Mouse (Mus musculus): Measurements from ENCODE around the gene Nme7. TPM values are rescaled to one million over a fixed set of nuclear protein-coding genes. Genes with fewer than 3 reads are reported as not detected.

Gene Nme7
- 1 to 10 TPM; 4.0 to 4.8 TPM for total RNA-seq (2021)
- long read RNA-seq, experiment 1, partial matches to known transcripts = 2 of 5 reads
- long read RNA-seq, experiment 1, other reads (novel, unspliced or antisense) = 1 of 5 reads
- long read RNA-seq, experiment 2, partial matches to known transcripts = 1 of 5 reads
- long read RNA-seq, experiment 2, other reads (novel, unspliced or antisense) = 4 of 5 reads

DNA sequence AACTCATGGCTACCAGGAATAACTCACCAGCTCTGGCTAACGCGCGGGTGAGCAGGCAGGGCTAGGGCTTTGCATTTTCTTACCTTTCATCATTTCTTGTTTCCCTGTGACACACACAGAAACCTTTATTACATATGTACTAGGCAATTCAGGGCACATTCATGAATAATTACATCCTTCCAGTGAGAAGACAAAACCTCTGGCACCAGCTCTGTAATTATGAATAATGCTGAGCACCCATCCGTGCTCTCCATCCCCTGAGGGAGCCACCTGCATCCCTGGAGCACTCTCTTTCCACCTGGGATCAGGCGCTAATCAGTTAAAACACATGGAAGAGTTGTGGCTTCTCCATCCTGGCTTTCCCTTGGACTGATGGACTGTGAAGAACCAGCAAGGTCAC, at the start of gene Nme7:
Gene Nme7 (plus strand): TSS at position 301 of the 400 bp plus-strand sequence.
- intact Hi-C loops (cut with DNase I) = loop anchor here (10.0 kb wide), 1 partner anchor 931 kb away; the partner anchor contains the start of gene Tiprl
- no peak for DNase-seq

DNA sequence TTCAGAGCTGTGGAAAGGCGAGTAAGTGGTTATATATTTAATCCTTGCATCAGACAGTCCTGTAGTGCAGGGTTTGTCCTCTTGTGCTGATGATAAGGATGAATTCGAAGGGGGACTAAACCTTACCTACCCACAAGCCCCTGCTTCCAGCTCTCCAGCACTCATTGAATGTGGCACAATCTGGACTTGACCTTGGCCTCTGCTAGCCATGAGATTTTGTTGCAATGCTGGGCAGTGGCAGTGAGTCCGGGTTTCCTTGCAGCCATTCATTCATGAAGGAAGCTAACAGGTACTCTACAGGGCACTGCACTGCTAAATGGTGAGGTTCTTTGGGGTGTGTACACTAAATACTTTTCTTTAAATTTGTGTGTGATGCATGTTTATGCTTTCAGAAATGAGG, 49.1 kb upstream of the Nme7 start:
- DNase-seq = no peak
- intact Hi-C loops (cut with DNase I) = no loop called here

DNA sequence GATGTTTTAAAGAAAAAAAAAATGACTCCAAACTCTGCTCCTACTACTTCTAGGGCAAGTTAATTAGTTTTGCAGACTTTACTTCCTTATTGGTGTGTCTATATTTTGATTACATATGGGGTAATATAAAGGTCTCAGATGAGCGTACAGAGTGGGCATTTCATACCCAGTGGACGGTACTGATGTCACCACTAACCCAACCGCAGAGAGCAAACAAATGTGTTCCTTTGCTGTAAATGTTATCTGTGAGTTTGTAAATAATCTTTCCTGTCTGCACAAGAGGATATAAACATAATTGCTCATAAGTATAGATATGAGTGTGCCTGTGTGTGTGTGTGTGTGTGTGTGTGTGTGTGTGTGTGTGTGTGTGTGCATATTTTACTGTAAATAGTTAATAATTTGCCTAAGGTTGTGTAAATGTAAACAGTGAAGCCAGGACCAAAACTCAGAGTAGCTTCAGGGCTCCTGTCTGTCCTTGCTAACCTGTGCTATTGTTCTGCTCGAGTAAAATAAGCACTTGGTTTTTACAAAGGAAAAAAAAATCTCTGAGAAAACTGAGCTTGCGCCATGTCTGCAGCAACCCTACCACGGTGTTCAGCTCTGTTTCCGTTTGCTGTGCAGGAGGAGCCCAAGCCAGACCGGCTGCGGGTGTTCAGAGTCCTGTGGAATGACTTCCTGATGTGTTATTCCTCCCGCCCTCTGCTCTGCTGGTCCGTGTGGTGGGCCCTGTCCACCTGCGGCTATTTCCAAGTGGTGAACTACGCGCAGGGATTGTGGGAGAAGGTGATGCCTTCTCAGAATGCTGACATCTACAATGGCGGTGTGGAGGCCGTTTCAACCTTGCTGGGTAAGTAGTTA, 43.5 kb upstream of the Nme7 start:
- intact Hi-C loops (cut with DNase I) = no loop called here
- DNase-seq = no peak

DNA sequence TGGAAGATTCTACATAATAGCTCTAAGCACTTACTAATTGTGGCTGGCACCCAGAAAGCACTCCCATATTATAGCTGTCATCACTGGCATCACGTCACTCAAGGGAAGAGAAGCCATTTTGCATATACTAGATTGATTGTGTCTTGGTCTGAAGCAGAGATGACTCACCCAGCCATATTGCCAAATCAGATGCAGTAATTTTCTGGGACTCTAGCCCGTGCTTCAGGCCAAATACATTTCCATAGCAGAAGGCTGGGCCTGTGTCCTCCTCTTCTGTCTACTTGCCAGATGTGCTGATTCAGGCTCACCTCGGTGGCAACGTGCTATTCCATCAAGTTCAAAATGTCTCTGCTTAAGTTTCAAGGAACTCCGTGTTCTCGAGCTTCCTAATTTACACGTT, 42.4 kb upstream of the Nme7 start:
- intact Hi-C loops (cut with DNase I) = no loop called here
- DNase-seq = no peak

DNA sequence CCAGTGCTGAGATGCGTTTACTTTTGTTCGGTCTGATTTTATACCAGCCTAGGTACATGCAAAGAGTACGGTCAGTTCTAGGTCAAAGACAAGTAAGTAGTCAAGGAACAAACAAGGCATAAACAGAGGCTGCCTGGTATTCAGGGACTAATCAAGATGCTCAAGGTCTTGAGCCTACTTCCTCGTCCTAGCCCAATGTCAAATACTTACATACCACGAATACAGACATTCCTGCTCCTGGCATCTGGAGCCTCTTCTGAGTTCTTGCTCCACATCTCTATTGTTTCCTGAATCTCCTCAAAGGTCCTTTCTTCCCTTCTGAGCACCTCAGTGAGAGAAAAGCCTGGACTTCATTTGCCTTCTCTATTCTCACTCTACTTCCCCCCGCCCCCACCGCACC, 33.0 kb upstream of the Nme7 start:
- no peak for DNase-seq
- intact Hi-C loops (cut with DNase I) = no loop called here

DNA sequence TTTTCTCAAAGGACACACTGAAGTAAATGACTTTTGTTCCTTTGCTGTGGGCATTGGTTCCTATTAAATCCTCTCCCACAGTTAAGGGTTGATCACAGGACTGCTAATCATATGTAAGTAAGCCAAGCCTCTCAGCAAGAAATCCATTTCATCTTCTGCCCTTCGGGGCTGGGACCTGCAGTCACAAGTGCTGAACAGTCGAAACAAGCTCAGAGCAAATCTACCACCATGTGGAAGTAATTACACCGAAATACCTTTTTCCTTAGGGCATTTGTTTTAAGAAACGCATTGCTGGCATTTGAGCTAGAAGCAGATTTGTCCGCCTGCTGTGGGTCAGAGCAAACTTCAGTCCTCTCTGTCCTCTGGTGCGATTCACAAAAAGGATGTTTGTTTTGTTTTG, 30.3 kb upstream of the Nme7 start:
- no peak for DNase-seq
- intact Hi-C loops (cut with DNase I) = loop anchor here (2.0 kb wide), 1 partner anchor 23 kb away; no protein-coding TSS in a partner anchor

DNA sequence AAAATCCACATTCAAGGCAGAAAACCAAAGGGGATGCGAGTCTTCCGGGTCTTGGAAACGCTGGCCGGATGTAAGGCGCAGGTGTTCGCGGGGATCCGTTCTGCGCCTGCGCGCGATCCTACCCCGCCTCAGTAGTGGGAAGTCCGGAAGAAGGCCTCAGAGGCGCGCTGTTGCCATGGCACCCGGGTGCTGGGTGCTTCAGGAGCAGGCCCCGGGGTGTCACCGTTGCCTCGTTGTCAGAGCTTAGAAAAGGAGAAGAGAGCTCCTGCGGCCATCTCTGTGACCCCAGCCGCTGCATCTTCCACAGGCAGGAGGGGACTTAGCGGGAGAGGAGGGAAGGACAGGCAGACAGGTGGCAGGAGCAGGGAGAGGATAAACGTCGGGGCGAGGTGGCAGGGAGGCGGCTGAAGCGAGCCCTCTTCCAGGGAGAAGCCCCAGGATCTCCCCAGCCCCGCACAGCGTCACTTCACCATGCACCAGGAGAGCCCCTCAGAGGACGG, 28.4 kb upstream of the Nme7 start, which contains the start of gene Ccdc181:
Gene Ccdc181 (plus strand): TSS at position 131 of the 500 bp plus-strand sequence.
- DNase-seq = peak; percentile 90 to 92
- intact Hi-C loops (cut with DNase I) = no loop called here

DNA sequence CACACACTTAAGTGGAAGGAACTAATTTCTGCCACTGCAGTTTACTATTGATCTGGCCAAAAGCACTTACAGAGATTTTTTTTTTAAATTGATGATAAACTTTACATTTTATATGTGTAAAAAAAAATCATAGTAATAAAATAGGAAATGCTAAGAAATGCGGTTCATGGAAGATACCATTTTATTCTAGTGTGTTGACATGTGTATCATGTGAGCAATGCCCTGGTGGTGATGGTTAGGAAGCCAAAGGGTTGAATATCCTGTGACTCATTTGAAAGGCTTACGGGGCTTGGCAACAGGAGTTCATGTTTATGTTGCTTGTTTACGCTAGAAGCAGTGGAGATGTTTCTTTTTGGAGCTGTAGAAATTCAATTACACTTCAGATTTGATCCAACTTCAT, 27.4 kb upstream of the Nme7 start:
- intact Hi-C loops (cut with DNase I) = no loop called here
- no peak for DNase-seq

DNA sequence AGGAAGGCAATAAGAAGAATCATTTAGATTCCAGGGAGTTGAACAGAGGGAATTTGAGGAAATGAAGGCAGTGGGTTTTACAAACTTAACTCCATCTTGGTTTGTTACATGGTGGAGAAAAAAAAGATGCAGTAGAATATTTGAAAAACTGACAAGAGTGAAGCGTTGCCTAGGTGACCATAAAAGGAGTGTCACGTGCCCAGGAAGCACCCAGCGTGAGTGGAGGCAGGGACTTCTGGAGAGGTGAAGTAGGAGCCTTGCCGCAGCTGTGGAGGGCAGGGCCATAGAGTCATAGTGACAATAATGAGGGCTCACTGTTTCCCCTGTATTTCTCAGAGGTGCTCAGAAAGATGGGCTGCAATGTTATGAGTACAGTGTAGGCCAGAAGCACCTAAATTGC, 24.6 kb upstream of the Nme7 start:
- no peak for DNase-seq
- intact Hi-C loops (cut with DNase I) = no loop called here

DNA sequence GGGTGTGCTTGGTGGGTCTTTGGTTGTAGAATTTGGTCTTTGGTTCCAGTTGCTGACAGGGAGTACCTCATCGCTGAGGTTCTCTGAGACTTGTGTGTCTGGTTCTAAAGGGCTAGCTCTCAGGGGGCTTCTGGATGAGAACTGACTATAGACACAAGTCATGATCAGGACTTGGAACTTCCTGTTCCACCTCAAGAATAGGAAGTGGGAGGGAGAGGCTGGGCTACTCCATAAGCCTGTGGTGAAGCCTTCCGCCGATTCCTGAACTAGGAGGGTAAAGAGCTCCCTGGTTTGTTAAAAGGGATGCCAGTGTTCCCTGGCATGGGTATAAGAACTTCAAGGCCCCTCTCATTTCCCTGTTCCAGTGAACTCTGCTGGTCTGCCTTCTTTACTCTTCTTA, 19.9 kb upstream of the Nme7 start:
- intact Hi-C loops (cut with DNase I) = no loop called here
- no peak for DNase-seq

DNA sequence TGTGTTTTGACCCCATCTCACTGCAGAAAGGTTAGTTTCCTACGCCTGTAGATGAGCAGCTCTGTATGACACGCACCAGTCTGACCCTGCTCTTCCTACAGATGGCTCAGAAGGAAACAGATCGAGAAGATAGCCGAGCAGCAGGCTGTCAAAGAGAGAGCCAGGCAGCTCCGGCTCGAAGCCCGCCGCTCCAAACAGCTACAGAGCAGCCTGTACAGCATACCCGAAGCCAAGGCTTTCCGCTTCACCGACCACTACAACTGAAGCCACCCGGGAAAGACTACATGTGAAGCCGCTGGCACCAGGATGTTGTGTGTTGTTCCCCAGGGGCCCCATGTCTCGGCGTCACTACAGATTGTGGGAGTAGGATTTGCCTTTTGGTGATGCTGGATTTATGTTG, 16.5 kb upstream of the Nme7 start:
- no peak for DNase-seq
- intact Hi-C loops (cut with DNase I) = no loop called here

DNA sequence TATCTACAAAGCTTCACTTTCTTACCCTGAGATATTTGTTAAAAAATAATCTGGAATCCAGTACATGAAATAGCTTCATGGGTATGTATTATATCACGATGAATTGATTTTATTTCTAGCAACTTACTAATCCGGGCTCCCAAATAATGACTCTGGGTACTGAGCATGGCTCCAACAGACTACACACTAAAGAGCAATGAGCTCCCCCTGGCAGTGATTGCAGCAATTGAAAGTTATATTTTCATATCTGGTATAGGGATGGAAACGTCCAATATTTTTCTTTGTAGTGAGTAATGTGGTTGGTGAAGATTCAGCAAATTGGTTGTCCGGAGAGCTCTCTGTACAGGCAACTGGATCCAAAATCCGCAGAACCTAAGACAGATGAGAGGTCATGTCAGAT, 11.9 kb upstream of the Nme7 start:
- DNase-seq = no peak
- intact Hi-C loops (cut with DNase I) = no loop called here

DNA sequence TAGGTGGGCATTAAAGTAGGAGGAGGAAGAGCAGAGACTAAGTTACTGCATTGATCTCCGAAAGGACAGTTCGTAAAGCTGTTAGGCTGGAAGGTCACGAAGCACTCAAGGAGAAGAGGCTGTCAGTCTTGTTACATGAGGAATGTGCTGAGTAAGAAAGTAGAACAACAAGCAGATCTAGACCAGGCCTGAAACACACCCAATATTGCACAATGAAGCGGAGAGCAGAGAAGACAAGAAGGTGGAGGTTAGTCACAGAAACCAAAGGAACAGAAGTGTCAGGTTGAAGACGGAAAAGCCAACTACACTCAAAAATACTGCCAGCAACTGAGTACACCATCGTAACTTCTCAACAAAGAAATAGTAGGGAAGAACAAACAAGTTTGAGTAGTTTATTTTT, 9.8 kb upstream of the Nme7 start:
- DNase-seq = no peak
- intact Hi-C loops (cut with DNase I) = no loop called here

DNA sequence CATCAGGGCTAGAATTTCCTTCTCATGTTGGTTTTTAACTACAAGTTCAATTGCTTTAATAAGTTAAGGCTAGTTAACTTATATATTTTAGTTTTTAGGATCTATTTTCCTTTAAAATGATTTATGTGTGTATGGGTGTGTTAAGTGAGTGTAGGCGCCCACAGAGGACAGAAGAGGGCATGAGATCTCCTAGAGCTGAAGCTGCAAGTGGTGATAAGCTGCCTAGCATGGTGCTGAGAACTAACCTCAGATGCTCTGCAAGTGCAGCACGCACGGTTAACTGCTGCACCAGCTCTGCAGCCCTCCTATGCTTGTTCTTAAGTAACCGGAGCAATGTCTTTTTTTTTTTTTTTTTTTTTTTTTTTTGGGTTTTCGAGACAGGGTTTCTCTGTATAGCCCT, 7.4 kb upstream of the Nme7 start:
- DNase-seq = no peak
- intact Hi-C loops (cut with DNase I) = no loop called here

DNA sequence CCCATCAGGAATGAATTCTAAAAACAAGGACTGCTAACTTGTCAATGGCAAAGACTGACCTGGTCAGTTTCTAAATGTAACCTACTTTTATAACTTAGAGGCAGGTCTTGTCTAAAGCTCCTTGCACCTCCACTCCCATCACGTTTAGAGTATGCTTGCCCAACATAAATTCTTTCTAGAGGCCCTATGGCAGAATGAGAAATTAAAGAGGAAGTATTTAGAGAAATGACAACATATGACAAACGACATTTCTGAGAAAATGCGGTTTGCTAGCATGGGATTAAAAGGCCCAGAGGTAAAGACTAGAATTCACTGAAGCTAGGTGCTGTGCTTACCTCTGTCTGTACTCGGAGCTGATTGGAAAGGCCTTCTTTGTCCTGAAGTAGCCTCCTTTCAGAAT, 2.0 kb upstream of the Nme7 start:
- no peak for DNase-seq
- intact Hi-C loops (cut with DNase I) = loop anchor here (10.0 kb wide), 1 partner anchor 933 kb away; the partner anchor contains the start of gene Tiprl

DNA sequence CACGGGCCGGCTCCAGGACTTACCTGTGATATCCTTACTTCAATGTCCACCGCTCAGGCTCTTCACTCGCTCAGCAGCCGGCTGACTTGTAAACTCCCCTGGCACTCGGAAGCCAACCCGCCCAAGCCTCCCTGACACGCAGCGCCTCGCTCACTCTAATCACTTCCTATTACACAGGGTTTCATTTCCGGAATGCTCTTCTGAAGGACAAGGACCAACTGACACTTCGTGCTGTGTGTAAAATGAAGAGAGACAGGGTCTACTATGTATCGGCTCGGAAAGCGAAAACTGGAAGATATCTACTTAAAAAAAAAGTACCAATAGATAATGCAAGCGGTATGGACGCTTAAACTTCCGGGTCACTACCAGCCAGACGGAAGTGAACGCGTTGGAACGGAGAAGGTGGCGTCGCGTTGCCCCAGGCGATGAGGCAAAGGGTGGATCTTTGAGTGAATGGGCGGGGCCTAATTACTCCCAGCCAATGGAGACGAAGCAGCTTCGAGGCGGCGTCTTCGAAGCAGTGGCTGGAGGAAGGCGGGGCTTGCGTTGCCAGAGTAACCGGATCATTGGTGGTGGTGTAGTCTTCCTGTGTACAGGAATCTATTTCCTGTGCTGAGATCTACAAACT, 3.3 kb downstream of the Nme7 start, which contains the start of gene Blzf1:
Gene Blzf1 (minus strand): TSS at position 366 of the 628 bp plus-strand sequence.
- intact Hi-C loops (cut with DNase I) = loop anchor here (10.0 kb wide), 1 partner anchor 928 kb away; the partner anchor contains the start of gene Tiprl

DNA sequence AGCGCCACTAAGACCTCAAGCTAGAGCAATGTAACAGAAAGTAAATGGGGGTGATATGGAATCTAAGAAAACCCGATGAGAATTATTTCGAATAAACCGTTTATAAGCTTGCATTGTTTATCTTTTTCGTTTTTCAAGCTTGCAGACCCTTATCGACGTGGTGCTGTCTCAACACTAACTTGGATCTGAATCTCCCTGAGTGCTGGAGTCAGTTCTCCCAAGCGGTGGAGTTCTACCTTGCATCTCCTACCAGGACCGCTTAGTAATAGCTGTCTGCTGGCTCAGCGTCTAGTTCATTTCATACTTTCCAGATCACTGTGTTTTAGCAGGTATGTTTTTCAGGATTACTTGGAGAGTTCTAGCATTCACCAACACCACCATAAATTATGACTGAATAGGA, 4.0 kb downstream of the Nme7 start:
- no peak for DNase-seq
- intact Hi-C loops (cut with DNase I) = loop anchor here (10.0 kb wide), 1 partner anchor 927 kb away; the partner anchor contains the start of gene Tiprl

More for the DNA sequence above, 3.3 kb downstream of the Nme7 start, which contains the start of gene Blzf1:
- DNase-seq = peak; percentile 93 to 97

DNA sequence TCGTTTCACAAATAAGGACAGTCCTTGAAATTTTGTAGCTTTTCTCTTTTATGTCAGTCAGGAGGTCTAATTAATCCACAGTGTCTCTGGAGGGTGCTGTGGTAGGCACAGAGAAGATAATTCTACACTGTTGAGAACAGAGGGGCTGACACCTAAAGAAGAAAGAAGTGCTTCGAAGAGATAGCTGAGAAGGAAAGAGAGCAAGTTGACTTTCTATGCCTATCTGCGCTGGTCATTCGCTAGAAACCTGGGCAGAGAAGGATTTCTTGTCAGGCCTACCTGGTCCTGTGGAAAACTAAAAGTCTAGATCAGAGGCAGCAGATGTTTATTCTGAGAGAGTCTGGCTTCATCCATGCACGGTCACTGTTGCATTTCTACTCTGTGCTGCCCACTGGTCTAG, 10.2 kb downstream of the Nme7 start:
- no peak for DNase-seq
- intact Hi-C loops (cut with DNase I) = no loop called here

DNA sequence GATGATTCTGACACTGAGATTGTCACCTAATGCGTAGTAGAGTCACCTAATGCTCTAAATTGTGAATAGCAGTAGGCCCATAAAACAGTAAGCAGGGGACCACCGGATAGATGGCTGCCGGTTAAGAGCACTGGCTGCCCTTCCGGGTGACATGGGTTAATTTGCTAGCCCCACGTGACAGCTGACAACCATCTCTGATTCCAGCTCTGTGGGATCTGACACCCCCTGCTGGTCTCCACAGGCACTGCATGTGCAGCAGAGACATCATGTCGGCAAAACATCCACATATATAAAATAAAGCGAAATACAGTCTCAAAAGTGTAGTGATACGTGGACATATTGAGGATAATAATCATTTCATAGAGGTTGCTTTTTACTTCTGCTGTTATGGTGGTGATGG, 11.3 kb downstream of the Nme7 start:
- DNase-seq = peak in 1 of 2 experiments; percentile 36
- intact Hi-C loops (cut with DNase I) = no loop called here

DNA sequence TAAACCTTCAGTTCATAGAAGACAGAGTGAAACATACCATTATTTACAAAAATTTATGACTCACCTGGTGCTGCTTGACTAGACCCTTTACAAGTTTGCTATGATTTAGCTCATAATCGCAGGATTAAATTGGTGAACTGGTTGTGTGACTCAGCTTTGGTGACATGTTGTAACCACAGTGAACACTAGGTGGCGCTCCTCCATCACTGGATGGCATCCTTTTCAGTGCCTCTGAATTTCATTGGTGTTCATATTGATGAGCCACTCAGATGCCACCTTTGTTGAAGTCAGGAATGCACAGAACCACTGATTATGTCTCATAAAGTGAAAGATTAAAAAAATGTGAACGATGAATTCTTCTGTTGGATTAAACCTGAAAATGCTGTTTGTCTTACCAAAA, 12.8 kb downstream of the Nme7 start:
- peak; percentile 73 to 84 for DNase-seq
- intact Hi-C loops (cut with DNase I) = loop anchor here (2.0 kb wide), 2 partner anchors 588 to 804 kb away; no protein-coding TSS in a partner anchor

DNA sequence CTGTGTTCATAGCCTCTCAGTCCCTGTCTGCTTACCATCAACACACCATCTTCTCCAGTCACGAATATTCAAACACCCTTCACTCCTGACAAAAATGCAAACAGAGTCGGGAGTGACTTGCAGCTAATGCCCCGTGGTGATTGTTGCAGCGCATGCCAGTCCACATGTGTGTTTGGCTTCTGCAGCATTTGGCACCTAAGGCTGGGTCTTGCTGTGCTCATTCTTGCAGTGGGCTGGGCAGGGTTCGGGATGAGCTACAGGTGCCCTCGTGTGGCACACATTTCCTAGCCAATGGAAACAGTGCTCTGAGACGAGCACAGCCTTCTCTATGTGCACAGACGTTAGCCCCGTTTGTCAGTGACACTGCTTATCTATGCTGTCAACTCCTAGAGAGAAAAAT, 13.3 kb downstream of the Nme7 start:
- intact Hi-C loops (cut with DNase I) = loop anchor here (2.0 kb wide), 2 partner anchors 588 to 804 kb away; no protein-coding TSS in a partner anchor

More for the DNA sequence above, 13.3 kb downstream of the Nme7 start:
- DNase-seq = no peak

Data from heart, postnatal 14 days (tissue).